Mouse (Mus musculus): ENCODE measurements around the gene Ndc1. TPM values are rescaled to one million over a fixed set of nuclear protein-coding genes. Genes with fewer than 3 reads are reported as not detected.

Ndc1 gene
- polyA plus RNA-seq, 1 experiment = 13.2 TPM

- 32% methylated on average over 5 of the region's 5 CpGs for WGBS
These were observed 26.2 kb upstream of the Ndc1 start for GRCm38 (mm10) chr4:107341354-107341753.

GRCm38 (mm10) chr4:107344612-107345011 is 23.0 kb upstream of the Ndc1 start:
- WGBS = 72% methylated on average over 7 of the region's 7 CpGs
- H3K27ac ChIP-seq (ENCODE audit: insufficient read depth, low read length) = no peak overlapping the region

More at GRCm38 (mm10) chr4:107341354-107341753, 26.2 kb upstream of the Ndc1 start:
- Histone ChIP-seq H3K4me1 (ENCODE audit: control insufficient read depth, insufficient read depth, low read length) (no peaks in the 10 kb centered on the region), H3K27me3 (ENCODE audit: control insufficient read depth, insufficient read depth, low read length) (no peaks in the 10 kb centered on the region), H3K27ac (ENCODE audit: insufficient read depth, low read length) (no peak overlapping the region), H3K4me3 (replicated peaks; ENCODE audit: insufficient read depth, low read depth, low read length) (no peak overlapping the region)
- no peak for DNase-seq
- TF ChIP-seq POLR2A (IDR thresholded peaks at IDR 0.05; ENCODE audit: borderline replicate concordance, insufficient read depth, low read length) = no peak

GRCm38 (mm10) chr4:107347221-107347620 is 20.4 kb upstream of the Ndc1 start:
- 90% methylated on average over 6 of the region's 6 CpGs for WGBS
- TF ChIP-seq POLR2A (IDR thresholded peaks at IDR 0.05; ENCODE audit: borderline replicate concordance, insufficient read depth, low read length) (no peak), CTCF (IDR thresholded peaks at IDR 0.05; ENCODE audit: borderline replicate concordance, insufficient read depth, low read depth, low read length) (no peak)
- Histone ChIP-seq H3K27ac (ENCODE audit: insufficient read depth, low read length) (no peak overlapping the region), H3K4me3 (replicated peaks; ENCODE audit: insufficient read depth, low read depth, low read length) (no peak overlapping the region), H3K4me1 (ENCODE audit: control insufficient read depth, insufficient read depth, low read length) (no peaks in the 10 kb centered on the region), H3K27me3 (ENCODE audit: control insufficient read depth, insufficient read depth, low read length) (no peaks in the 10 kb centered on the region)
- DNase-seq = no peak

More at GRCm38 (mm10) chr4:107344612-107345011, 23.0 kb upstream of the Ndc1 start:
- no peak for TF ChIP-seq CTCF (IDR thresholded peaks at IDR 0.05; ENCODE audit: borderline replicate concordance, insufficient read depth, low read depth, low read length)
- no peak for DNase-seq
- Histone ChIP-seq H3K27me3 (ENCODE audit: control insufficient read depth, insufficient read depth, low read length) (no peaks in the 10 kb centered on the region), H3K4me3 (replicated peaks; ENCODE audit: insufficient read depth, low read depth, low read length) (no peak overlapping the region), H3K4me1 (ENCODE audit: control insufficient read depth, insufficient read depth, low read length) (no peaks in the 10 kb centered on the region)

DNA sequence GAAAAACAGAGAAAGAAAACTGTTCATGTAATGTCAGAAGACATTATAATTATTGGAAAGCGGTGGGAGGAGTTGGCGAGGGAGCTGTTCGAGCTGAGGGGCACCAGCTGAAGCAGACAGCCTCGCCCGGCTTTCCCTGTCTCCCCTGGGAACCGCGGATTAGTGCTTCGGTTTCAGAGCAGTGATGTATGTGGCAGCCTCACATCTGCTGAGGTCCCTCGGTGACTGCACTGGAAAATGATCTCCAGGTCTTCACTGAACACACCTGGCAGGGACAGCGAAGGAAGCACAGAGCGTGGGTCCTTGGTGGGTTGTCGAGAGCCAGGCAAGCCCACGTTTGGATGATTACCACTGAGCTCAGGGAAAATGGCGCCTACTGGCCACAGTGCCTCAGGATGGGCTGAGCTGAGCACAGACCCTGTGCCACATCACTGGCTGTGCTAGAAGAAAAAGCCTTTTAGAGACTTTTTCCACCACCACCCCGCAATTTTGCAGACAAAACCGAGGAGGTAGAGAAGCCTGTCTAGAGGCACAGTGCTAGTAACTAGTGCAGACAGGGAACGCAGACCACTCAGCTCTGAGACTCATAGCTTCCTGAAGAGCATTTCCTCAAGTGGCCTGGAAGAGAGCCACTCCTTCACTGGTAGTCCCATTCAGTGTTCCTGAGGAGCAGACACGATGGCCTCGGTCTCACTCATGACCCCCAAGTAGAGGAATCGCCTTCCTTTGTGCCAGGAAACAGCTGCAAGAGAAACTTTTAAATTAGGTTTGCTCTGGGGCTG is 18.9 kb upstream of the Ndc1 start:
- no peak overlapping the region for H3K27ac ChIP-seq (ENCODE audit: insufficient read depth, low read length)
- 58% methylated on average over 20 of the region's 20 CpGs for WGBS
- TF ChIP-seq CTCF (IDR thresholded peaks at IDR 0.05; ENCODE audit: borderline replicate concordance, insufficient read depth, low read depth, low read length) = no peak
- DNase-seq = peak in 1 of 2 experiments; percentile 4
- no peak overlapping the region for H3K4me3 ChIP-seq (replicated peaks; ENCODE audit: insufficient read depth, low read depth, low read length)
- no peaks in the 10 kb centered on the region for H3K27me3 ChIP-seq (ENCODE audit: control insufficient read depth, insufficient read depth, low read length)
- H3K4me1 ChIP-seq (ENCODE audit: control insufficient read depth, insufficient read depth, low read length) = no peaks in the 10 kb centered on the region

DNA sequence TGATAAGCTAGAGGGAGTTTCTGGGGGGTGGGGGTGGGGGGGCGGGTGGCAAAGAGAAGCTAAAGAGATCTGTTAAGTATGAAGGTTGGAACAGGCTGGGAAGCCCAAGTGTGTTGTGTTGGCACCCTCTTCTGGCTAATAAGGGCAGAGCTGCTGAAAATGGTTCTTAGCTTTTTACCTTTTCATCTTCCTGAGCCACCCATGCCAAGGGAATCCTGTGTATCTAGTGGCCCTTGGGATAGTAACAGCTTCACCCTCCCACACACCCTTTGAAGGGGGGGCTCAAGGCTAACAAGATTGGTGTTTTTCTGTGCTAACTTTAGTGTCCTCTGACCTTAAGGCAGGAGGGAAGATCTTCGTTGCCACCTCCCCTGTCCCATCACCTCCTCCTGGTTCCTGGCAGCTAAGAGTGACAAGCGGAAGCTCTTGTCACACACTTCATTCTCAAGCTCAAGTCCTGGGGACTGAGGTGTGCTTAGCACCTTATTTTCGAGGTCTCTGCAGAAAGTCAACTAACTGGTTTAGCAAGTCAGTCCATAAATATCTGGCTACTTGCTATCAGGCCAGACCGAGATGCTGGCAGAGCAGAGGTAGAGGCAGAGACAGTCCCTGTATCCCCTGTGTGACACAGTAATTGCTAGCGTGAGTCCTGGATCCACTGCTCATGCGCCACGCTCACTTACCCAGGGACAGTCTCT is 18.1 kb upstream of the Ndc1 start:
- peak; percentile 77 for TF ChIP-seq CTCF (IDR thresholded peaks at IDR 0.05; ENCODE audit: borderline replicate concordance, insufficient read depth, low read depth, low read length)
- no peak for TF ChIP-seq POLR2A (IDR thresholded peaks at IDR 0.05; ENCODE audit: borderline replicate concordance, insufficient read depth, low read length)
- DNase-seq = peak; percentile 28 to 37
- 76% methylated on average over 8 of the region's 8 CpGs for WGBS
- no peak overlapping the region for H3K4me3 ChIP-seq (replicated peaks; ENCODE audit: insufficient read depth, low read depth, low read length)
- H3K27me3 ChIP-seq (ENCODE audit: control insufficient read depth, insufficient read depth, low read length) = no peaks in the 10 kb centered on the region
- no peaks in the 10 kb centered on the region for H3K4me1 ChIP-seq (ENCODE audit: control insufficient read depth, insufficient read depth, low read length)
- no peak overlapping the region for H3K27ac ChIP-seq (ENCODE audit: insufficient read depth, low read length)

DNA sequence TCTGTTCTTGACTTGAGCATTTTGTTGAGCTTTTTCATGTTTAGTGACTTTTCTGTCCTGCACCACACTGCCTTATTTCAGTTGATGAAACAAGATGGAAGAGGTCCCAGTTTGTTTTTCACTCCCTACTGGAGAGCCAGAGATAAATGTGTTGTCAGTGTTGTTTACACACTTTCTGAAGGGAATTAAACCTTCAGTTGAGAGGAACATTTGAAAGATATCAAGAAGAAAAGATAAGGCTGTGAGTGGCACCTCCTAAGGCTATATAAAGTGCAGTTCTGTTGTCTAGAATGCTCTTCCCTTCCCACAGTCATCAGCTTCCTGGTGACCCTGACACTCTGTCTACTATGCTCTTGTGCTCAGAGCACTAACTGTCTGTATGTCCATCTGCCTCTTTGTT is 16.2 kb upstream of the Ndc1 start:
- no peak for DNase-seq
- Histone ChIP-seq H3K4me3 (replicated peaks; ENCODE audit: insufficient read depth, low read depth, low read length) (no peak overlapping the region), H3K27me3 (ENCODE audit: control insufficient read depth, insufficient read depth, low read length) (no peaks in the 10 kb centered on the region), H3K27ac (ENCODE audit: insufficient read depth, low read length) (no peak overlapping the region), H3K4me1 (ENCODE audit: control insufficient read depth, insufficient read depth, low read length) (no peaks in the 10 kb centered on the region)
- TF ChIP-seq CTCF (IDR thresholded peaks at IDR 0.05; ENCODE audit: borderline replicate concordance, insufficient read depth, low read depth, low read length) = no peak
- TF ChIP-seq POLR2A (IDR thresholded peaks at IDR 0.05; ENCODE audit: borderline replicate concordance, insufficient read depth, low read length) = no peak

DNA sequence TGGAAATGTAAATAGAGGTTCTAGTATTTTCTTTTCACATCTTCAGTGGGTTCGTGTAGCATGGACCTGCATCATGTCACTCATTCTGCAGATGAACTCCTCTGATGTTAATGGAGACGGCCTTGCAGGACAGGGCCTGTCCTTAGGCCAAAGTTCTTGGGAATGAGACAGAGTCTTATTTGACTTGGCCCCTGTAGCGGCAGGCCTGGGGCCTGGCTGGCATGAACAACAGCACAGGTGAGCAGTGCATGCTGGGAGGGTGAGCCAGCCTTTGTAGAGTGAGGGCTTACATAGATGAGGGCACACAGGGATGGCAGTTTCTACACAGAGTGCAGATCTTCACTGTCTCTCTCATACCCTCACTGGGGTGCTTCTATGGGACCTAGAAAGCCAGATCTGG is 14.0 kb upstream of the Ndc1 start:
- H3K27me3 ChIP-seq (ENCODE audit: control insufficient read depth, insufficient read depth, low read length) = no peaks in the 10 kb centered on the region
- no peaks in the 10 kb centered on the region for H3K4me1 ChIP-seq (ENCODE audit: control insufficient read depth, insufficient read depth, low read length)
- DNase-seq = no peak
- no peak overlapping the region for H3K4me3 ChIP-seq (replicated peaks; ENCODE audit: insufficient read depth, low read depth, low read length)
- no peak overlapping the region for H3K27ac ChIP-seq (ENCODE audit: insufficient read depth, low read length)
- WGBS = 84% methylated on average over 3 of the region's 3 CpGs
- TF ChIP-seq POLR2A (IDR thresholded peaks at IDR 0.05; ENCODE audit: borderline replicate concordance, insufficient read depth, low read length) = no peak
- TF ChIP-seq CTCF (IDR thresholded peaks at IDR 0.05; ENCODE audit: borderline replicate concordance, insufficient read depth, low read depth, low read length) = no peak

DNA sequence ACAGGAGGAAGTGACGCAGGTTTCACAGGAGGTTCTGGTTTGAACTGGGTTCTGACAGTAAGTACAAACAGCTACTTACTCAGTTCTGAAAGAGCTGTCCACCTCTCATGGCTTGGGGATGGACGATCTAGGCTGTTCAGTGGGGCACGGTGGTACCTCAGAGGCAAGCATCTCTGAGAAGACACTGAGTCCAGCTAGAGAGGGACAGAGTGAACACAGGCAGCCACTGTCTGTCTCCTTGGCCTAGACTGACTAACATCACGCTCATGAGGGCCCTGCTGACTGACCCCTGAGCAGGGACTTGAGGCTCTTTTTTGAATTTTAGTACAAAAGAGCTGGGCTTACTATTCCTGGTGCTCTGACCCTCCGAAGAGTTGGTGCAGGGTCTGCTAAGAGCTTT is 13.5 kb upstream of the Ndc1 start:
- Histone ChIP-seq H3K4me3 (replicated peaks; ENCODE audit: insufficient read depth, low read depth, low read length) (no peak overlapping the region), H3K27me3 (ENCODE audit: control insufficient read depth, insufficient read depth, low read length) (no peaks in the 10 kb centered on the region), H3K27ac (ENCODE audit: insufficient read depth, low read length) (no peak overlapping the region), H3K4me1 (ENCODE audit: control insufficient read depth, insufficient read depth, low read length) (no peaks in the 10 kb centered on the region)
- TF ChIP-seq POLR2A (IDR thresholded peaks at IDR 0.05; ENCODE audit: borderline replicate concordance, insufficient read depth, low read length) = no peak
- no peak for TF ChIP-seq CTCF (IDR thresholded peaks at IDR 0.05; ENCODE audit: borderline replicate concordance, insufficient read depth, low read depth, low read length)
- WGBS = 86% methylated on average over 5 of the region's 5 CpGs
- no peak for DNase-seq
